Mouse (Mus musculus): ENCODE measurements around the gene Sprn.

Sprn gene

DNA sequence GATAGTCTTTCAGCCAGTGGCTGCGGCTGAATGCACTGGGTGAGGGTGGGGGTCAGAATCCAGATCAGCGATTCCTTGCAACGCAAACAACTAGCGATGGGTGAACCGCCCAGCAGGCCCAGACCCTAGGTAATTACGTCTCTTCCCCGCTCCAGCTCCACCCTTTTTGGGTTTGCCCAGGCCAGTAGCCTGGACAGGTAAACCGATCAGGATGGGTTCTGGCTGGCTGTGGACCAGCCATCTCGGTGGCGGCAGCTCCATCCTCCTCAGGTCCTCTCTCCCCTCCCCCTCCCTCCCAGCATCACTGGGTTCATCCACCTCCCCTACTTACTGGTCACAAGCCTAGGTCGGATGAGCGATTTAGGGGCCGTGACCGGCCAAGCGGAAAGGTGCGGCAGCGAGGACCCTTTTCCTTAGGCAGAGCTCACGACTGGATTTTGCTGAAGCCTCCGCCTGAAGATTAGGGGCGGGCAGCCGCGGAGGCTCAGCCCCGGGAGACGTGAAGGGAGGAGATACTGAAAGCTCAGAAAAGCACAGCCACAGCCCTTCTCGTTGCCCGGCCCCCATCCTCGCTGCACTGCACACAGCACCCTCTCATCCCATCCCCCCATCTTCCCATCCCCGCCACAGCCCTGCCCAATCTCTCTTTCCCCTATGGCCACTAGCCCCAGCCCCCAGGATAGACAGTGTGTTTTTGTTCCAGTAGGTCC, at the start of gene Sprn:
TSS of gene Sprn (minus strand) at position 660 of the 710 bp plus-strand sequence.
- peak; percentile 84 for DNase-seq (ENCODE audit: low read depth, low spot score)

DNA sequence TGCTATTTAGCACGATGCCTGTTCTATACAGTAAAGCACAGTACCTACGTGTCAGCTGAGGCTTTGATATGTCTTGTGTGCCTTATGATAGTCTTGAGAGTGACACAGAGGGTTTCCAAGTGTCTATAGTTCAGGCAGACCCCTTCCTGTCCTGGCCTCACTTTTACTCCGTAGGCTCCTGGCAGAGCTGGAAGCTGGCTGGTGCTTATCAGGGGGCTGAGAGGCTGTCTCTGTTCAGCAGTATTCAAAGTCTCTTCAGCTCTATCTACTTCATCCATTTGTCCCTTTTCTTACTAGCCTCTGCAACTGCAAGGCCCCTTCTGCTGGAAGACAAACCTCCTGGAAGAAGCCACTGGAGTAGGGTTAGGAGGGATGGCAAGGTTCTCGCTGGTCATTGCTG, 46.4 kb upstream of the Sprn start:
- DNase-seq (ENCODE audit: low read depth, low spot score) = no peak

DNA sequence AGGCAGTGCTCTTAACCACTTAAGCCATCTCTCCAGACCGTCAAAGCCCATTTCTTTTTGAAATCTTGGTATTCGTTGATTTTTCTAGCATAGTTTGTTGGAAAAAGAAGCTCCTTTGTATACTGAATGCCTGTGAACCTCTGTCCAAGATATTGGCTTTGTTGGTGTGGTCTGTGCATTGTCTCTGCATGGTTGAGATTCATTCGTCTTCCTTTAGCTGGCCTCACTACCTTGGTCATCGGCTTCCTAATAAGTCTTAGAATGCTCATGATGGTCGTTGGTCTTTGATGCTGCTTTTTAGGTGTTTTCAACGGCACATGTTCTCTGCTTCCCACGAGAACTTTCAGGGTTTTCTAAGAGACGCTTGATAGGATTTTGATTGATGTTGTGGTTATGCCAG, 41.3 kb upstream of the Sprn start:
- DNase-seq (ENCODE audit: low read depth, low spot score) = no peak

DNA sequence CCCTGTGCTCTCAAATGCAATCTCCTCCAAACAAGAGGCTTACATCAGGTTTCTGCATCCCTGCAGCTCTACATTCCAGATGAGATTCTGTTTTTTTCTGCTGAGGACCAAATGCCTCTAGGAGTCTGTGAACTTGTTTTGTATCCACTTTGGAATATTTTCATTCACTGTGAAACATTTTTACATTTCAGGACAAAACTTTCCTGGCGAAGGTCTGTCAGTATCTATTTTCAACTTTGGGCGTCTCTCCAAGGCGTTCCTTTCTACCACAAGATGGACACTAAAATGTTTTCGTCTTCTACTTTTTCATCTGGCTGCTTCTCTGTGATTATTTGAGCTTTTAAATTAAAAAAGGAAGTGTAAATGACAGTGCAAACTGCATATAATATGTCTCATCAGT, 39.4 kb upstream of the Sprn start:
- DNase-seq (ENCODE audit: low read depth, low spot score) = peak; percentile 56

DNA sequence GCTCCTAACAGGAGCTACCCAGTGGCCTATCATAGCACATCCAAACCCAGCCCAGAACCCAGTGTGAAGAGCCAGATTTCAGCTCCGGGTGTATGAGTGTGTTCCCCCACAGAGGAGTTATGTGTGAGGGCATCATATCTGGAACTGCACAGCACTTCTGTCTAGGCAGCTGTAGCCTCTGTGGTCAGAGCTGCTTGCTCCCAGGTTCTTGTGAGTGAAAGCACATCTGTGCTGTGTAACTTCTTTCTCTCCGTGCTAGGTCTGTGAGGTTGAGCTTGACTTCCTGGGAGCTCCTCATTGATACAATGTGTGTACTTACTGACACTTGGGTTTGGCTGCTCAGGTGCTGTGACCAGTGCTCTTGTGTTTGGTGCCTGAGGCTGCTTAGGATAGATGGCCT, 38.2 kb upstream of the Sprn start:
- no peak for DNase-seq (ENCODE audit: low read depth, low spot score)

DNA sequence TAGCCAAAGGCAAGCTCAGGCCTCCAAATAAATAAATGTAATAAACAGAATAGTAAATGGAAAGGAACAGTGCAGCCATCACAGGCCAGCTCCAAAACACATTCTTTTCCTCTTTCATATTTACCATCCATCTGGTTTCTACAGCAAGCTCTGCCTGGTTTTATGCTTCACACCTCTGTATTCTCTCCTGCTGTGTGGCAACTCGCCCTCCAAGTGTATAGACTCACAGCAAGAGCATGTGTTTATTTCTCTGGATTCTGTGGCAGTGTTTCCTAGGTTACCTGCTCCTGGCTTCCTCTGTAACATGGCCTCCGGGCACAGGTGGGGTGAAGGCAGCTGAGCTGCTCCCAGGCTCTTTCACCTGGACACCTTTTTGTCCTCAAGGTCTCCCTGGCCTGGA, 37.8 kb upstream of the Sprn start:
- DNase-seq (ENCODE audit: low read depth, low spot score) = no peak

DNA sequence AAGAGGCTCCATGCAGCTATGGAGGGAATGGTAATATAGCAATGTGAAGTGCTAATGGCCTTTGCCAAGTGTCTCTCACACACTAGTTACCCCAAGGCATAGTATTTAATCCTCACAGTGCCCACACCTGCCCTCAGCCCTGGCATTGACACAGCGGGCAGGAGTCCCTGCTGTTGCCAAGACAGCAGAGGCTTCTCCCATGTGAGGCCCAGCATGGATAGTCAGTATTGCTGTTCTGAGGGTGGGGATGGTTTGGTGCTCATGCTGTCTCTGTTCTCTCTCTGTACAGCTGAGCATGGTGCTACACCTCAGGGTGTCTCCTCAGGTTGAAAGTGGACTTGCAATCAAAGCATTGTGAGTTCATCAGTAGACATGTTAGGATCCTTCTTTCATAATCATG, 35.8 kb upstream of the Sprn start:
- no peak for DNase-seq (ENCODE audit: low read depth, low spot score)

DNA sequence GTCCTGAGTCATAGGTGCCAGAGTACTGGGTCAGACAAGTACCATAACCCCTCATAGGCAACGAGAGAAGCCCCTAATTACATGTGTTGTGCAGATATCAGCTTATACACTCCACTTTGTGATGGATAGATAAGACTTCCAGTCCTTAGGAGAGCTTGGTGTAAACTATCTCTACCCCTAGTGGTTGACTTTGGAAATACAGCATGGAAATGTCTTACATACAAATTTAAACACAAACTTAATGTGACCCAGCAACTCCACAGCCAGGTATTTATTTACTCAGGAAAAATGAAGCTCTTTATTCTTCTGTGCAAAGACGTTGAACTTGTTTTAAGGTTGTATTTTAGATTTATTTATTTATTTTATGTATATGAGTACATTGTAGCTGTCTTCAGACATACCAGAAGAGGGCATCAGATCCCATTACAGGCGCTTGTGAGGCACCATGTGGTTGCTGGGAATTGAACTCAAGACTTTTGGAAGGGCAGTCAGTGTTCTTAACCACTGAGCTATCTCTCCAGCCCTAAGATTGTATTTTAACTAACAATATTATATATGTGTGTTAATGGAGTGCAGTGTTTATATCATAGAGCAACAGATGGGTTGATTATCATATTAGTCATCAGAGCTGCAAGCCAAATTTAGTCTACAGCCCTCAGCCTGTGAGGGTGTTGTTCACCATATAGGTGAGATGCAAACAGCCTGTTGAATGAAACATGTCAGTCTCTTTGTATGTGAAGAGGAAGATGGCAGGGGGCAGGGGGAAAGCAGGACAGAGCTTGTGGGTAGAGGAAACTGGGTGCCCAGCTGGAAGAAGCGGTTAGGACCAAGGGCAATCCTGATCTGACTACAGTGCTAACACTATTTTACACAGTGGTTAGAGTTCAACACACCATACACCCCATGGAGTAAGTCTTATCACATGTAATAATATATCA, 34.0 kb upstream of the Sprn start:
- no peak for DNase-seq (ENCODE audit: low read depth, low spot score)

DNA sequence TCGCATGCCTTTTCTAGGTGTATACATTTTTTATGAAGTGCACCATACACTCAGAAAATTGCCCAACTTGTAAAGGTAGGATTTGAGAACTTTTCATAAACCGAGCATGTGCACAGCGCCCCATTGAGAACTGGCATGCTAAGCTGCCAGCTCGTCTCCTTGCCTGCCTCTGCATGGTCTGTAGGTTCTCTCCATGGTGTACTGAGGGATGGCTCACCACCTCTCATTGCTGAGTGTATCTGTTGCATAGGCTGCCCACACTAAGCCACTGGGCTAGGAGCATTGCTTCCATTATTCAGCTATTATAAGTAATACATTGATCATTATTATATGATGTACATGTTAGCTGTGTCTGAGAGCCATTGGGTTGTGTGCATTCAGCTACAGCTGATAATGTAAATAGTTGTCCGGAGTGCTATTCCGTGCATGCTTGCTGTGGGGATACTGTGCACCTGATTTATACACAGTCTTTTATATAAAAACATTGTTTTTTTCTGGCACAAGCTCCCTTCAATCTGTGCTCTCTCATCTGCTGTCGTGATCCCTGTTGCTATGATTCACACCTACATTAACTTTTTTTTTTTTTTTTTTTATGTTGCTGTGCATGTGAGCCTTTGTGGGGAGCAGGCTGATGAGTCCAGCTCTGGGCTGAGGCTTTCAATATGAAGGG, 33.2 kb upstream of the Sprn start:
- no peak for DNase-seq (ENCODE audit: low read depth, low spot score)

DNA sequence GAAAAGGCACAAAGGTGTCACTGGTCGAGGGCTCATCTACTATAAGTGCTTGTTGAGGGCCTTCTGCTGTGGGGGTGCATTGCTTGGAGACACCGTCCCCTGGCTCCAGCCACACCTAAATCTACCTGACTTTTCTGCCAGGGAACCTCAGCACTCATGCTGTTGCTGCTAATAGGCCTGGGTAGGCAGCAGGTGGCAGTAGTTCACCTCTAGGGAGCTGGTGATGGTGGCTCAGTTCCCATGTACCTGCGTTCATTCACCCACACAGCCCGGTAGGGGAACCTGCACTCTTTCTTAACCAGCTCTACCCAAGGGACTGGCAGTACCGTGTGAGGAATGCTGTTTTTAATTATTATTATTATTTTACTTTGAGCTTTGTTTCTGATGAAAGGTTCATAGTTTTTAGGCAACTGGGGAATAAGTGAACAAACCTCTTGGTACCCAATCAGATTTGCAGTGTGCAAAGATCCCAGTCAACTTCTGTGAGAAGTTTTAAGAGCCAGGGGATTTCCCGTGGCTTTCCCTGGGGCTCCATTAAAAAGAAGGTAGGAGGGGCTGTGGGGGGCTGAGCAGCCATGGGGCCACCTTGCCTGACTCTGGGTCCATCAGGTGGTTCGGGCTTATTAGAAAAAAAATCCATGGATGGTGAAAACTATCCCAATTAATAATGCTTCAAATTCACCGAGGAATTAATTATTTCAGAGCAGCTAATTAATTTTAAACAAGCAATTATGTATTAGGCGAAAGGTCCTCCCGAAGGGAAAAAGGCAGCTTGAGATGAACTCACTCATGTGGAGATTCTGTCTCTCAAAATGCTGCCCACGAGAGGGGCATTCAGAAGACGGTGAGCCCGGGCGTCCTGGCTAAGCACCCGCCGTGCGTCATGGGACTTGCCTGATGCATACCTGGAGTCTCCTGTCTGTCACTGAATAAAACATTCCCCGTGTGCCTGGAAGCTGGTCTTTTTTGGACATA, 32.3 kb upstream of the Sprn start:
- no peak for DNase-seq (ENCODE audit: low read depth, low spot score)

DNA sequence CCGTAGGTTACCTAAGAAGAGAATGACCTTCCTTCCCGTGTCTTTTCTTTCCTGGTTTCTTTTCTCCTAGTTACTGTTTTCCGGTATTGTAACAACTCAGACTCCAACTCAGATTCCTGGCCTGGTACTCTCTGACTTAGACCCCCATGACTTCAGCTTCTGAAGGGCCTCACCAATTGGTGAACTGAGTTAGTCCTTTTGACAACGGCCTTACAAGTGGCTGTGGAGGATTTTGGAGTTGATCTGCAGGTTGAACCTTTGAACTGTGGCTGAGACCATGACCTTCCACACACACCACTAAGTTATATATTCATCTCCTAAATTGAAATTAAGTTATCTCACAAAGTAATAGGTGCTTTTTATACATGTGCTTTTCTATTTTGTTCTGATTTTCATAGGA, 29.5 kb upstream of the Sprn start:
- DNase-seq (ENCODE audit: low read depth, low spot score) = no peak

DNA sequence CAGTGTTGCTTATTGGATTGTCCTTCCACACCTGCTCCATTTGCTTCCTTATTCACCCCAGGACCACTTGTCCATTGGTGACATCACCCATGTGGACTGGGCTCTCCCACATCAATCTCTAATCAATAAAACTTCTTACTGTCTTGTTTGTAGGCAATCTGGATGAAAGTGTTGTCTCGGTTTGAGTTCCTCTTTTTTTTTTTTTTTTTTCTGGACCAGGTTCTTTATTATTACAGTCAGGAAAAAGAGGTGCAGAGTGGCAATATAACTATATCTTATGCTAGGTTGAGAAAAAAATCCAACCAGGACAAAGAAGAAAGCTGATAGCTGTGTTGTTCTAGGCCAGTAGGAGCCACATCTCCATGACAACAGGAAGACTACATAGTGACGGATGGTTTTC, 26.0 kb upstream of the Sprn start:
- DNase-seq (ENCODE audit: low read depth, low spot score) = no peak

DNA sequence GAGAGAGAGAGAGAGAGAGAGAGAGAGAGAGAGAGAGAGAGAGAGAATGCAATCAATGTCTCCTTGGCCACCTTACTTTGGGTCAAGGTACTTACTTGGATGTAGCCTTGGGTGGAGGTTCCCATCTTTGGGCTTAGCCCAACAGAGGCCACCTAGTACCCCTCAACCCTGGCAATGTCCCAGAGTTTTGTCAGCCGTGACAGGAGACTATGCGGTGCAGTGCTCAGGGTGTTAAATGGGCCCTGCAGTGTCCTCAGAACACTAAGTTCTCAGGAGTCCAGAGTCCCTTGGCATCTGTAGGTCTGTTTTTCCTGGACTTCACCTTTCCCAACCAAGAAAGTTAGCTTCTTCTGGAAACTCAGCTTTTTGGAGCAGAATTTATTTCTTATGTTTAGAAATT, 24.5 kb upstream of the Sprn start:
- no peak for DNase-seq (ENCODE audit: low read depth, low spot score)

DNA sequence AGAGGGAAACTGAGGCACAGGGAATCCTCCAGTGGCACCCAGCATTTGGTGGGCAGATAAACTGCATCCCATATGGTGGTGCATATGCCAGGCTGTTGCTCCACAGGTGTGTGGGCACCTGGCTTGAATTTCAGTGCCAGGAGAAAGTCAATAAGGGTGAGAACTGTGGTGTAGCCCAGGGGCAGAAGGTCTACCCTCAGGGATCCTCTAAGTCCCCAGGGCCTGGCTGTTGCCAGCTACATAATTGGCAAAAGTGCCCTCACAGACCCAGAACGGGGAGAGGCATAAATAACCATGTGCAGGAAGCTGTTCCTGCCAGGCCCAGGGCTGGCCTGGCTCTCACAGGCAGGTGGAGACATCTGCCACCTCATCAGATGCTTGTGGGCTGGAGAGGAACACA, 18.3 kb upstream of the Sprn start, which contains the start of gene Olfr523:
TSS of gene Olfr523 (plus strand) at position 282 of the 400 bp plus-strand sequence.
- no peak for DNase-seq (ENCODE audit: low read depth, low spot score)

DNA sequence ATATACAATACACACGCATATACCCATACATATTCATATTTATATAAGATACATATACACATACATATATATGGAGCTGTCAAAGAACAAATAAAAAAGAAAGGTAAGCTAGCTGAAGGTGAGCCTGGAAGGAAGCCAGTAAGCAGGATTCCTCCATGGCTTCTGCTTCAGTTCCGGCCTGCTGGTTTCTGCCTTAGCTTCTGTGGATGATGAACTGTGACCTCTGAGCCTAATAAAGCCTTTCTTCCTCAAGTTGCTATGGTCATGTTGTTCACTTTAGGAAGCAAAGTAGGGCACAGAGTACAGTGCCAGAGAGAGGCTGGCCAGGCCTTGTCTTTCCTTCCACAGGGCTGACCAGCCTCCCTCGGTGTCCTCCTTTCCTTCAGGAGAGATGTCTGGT, 16.2 kb upstream of the Sprn start:
- DNase-seq (ENCODE audit: low read depth, low spot score) = no peak

DNA sequence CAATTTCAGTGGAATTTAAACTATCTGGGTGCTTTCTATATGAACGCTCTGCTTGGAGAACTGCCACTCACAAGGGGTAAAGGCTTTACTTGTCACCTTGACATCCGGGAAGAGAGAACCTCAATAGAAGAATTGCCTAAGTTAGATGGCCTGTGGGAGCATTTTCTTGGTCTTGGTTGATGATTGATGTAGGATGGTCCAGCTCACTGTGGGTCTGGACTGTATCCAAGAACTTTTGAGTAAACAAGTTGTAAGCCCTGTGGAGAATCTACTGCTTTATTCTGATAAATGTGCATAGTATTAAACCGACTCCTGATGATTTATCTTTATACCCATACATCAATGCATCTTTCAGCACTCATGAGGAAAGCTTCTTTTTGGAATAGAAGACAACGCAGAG, 14.7 kb upstream of the Sprn start:
- no peak for DNase-seq (ENCODE audit: low read depth, low spot score)

DNA sequence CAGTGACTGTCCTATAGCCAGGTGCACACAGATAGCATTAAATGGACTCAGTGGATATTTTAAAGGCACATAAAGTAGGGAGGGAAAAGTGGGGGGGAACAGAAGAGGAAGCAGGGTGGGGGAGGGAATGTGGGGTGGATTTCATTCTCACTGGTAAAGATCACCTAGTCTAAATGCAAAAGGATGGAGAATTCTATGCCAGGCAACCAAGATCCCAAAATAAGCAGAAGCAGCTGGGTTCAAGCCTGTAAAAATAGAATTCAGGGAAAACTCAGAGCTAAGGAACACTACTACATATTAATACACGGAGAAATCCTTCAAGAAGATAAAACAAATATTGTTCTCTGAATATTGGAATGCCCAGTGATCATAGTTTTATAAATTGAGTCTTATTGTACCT, 13.3 kb upstream of the Sprn start:
- DNase-seq (ENCODE audit: low read depth, low spot score) = peak; percentile 61

DNA sequence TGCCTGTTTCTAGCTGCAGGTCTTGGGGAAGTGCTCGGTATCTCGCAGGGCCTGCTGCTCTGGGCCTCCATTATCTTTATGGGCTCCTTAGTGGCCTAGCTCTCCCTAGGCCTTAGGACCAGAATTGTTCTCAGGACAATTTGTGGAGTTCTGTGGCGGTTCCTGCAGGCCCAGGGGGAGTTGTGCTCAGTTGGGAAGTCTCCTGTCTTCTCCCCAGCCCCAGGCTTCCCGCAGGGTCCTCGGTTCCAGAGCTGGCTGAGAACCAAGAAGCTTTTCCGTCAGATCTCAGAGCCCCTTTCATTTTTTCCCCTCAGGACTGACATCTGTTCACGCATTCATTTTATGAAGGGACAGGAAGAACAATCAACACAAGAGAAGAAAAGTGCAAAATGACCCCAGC, 10.0 kb upstream of the Sprn start, which contains the start of gene Olfr522:
TSS of gene Olfr522 (minus strand) at position 101 of the 400 bp plus-strand sequence.
- DNase-seq (ENCODE audit: low read depth, low spot score) = no peak

DNA sequence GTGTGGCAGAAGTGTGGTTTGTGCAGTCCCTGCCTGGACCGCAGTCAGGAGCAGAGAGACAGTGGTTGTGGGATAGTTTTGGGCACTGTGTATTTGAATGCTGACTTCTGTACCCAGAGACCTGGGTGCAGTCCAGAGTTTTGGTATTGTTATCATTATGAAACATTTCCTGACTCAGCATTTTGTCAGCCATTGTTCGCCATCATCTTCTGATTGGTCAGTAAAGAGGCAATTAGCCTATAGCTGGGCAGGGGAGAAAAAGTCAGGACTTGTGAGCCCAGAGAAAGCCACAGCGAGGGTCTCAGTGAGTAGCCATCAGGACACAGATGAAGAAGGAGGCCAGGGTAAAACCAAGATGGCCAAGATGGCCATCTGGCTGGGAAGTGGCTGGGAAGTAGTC, 5.7 kb upstream of the Sprn start:
- no peak for DNase-seq (ENCODE audit: low read depth, low spot score)

DNA sequence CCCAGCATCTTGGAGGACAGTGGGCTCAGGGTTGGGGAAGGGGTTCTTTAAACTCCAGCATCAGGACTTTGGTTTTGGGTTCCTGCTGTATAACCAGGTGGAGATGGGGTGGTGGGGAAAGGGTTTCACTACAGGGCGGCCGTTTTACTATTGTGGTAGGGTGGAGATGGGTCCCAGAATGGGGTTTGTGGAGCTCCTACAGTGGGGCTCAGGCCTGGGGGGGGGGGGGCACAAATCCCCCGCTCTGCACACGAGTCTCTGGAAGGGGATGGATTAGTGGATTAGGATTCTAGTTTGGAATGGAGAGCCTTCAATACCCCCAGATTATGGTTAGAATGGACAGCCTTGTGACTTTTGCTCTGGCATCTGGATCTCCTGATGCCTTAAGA, 854 bp downstream of the Sprn start:
- no peak for DNase-seq (ENCODE audit: low read depth, low spot score)

DNA sequence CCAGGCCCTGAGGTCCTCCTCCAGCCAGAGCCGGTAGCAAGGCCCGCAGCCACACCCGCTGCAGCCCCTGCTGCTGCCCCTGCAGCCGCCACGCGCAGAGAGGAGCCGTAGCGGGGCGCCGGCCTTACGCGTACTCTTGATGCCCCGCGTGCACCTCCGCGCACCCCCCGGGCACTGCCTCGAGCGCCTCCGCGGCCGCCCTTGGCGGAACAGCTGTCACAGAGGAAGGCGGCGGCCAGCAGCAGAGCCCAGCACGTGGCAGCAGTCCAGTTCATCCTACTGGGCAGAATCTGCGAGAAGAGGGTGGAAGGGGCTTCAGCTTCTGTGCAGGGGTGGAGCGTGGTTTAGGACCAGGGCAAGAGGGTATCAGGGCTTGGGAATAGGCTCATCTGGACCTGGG, 1.3 kb downstream of the Sprn start:
- DNase-seq (ENCODE audit: low read depth, low spot score) = no peak

Measured in telencephalon, adult 2 months (tissue).